Mouse (Mus musculus) liver, adult 2 months (tissue): Measurements from ENCODE around the gene Ypel3. TPM values are rescaled to one million over a fixed set of nuclear protein-coding genes. Genes with fewer than 3 reads are reported as not detected.

Source experiments
- DNase-seq: peaks from one replicate; pipeline ENCODE4 v3.0.0-alpha.2; 2011; ENCODE audit warnings: low read depth, low spot score; ENCODE audit errors: extremely low read depth
- H3K27ac ChIP-seq: fragments of 200-500 bp; replicated peaks from 2 replicates; pipeline ENCODE4 v1.5.1; 2012; ENCODE audit warnings: low read depth, mild to moderate bottlenecking, control low read depth, inconsistent platforms, low read length; ENCODE audit not compliant: insufficient read depth
- H3K27me3 ChIP-seq: fragments of 200-500 bp; 2 replicates; pipeline ENCODE4 v1.6.1; 2012; ENCODE audit warnings: mild to moderate bottlenecking, moderate library complexity, low read length, inconsistent platforms; ENCODE audit not compliant: control insufficient read depth, insufficient read depth
- H3K36me3 ChIP-seq: fragments of 200-500 bp; 2 replicates; pipeline ENCODE4 v1.6.1; 2012; ENCODE audit warnings: low read length, inconsistent platforms; ENCODE audit not compliant: control insufficient read depth, insufficient read depth
- H3K4me1 ChIP-seq: fragments of 200-500 bp; 2 replicates; pipeline ENCODE4 v1.6.1; 2011; ENCODE audit warnings: low read length; ENCODE audit not compliant: control insufficient read depth, insufficient read depth
- H3K4me3 ChIP-seq: fragments of 200-500 bp; 2 replicates; pipeline ENCODE4 v1.5.1; 2011; ENCODE audit warnings: low read depth, mild to moderate bottlenecking, control low read depth, low read length, moderate library complexity; ENCODE audit not compliant: insufficient read depth
- H3K79me2 ChIP-seq: fragments of 200-500 bp; 2 replicates; pipeline ENCODE4 v1.6.1; 2012; ENCODE audit warnings: inconsistent platforms, mild to moderate bottlenecking, low read length, moderate library complexity; ENCODE audit not compliant: control insufficient read depth, insufficient read depth
- H3K9ac ChIP-seq: fragments of 200-500 bp; 2 replicates; pipeline ENCODE4 v1.6.1; 2012; ENCODE audit warnings: low read depth, mild to moderate bottlenecking, control low read depth, inconsistent platforms, low read length
- CTCF ChIP-seq: fragments of 200-500 bp; IDR thresholded peaks from 2 replicates; pipeline ENCODE4 v1.5.1; 2011; ENCODE audit warnings: low read depth, low read length, control low read depth
- POLR2A ChIP-seq: fragments of 200-500 bp; IDR thresholded peaks from 2 replicates; pipeline ENCODE4 v1.6.1; 2011; ENCODE audit warnings: low read length, control low read depth; ENCODE audit not compliant: insufficient read depth; ENCODE audit errors: extremely low read depth
- WGBS: fragments of 180-500 bp; shearing (Covaris S2); methylation state at CpG from one replicate; pipeline ENCODE4 v1.1.7; 2018; 5-methylcytosine and 5-hydroxymethylcytosine counted together
- polyA plus RNA-seq: library from polyadenylated mRNA; depleted of rRNA; stranded (reverse); fragments of >200 nt; gene quantifications from 2 replicates; pipeline ENCODE4 v1.2.3, GENCODE M21; 2012
- total RNA-seq: library from RNA; depleted of rRNA; stranded (reverse); fragments of >200 nt; gene quantifications from 2 replicates; pipeline ENCODE4 v1.2.3, GENCODE M21; 2014

Gene Ypel3
- total and polyA plus RNA-seq, 2 experiments: 26.4 to 144 TPM

GRCm38 (mm10) chr7:126801057-126801422 lies 24.3 kb downstream of the Ypel3 start:
- Histone ChIP-seq H3K4me3 (no peak overlapping the region), H3K4me1 (0 out of 2 replicates have a peak, but pooled peaks cover 3% of the 10 kb centered on the region), H3K79me2 (peaks cover 3% of the 10 kb centered on the region; the same call in 1 of the 2 replicates), H3K36me3 (peaks cover 7% of the 10 kb centered on the region; the same call in 1 of the 2 replicates), H3K27me3 (no peaks in the 10 kb centered on the region), H3K9ac (no peak overlapping the region), H3K27ac (no peak overlapping the region)
- 96% methylated on average over 16 of the region's 16 CpGs for WGBS
- no peak for DNase-seq
- TF ChIP-seq CTCF (no peak), POLR2A (no peak)

- no peak for DNase-seq
- no peak overlapping the region for H3K4me3 ChIP-seq
- no peaks in the 10 kb centered on the region for H3K36me3 ChIP-seq
- WGBS: 91% methylated on average over 11 of the region's 11 CpGs
- no peaks in the 10 kb centered on the region for H3K27me3 ChIP-seq
- TF ChIP-seq POLR2A (no peak), CTCF (no peak)
- H3K4me1 ChIP-seq: 0 out of 2 replicates have a peak, but pooled peaks cover 3% of the 10 kb centered on the region
- no peak overlapping the region for H3K9ac ChIP-seq
- no peak overlapping the region for H3K27ac ChIP-seq
- peaks cover 3% of the 10 kb centered on the region; the same call in 1 of the 2 replicates for H3K79me2 ChIP-seq
Measured at GRCm38 (mm10) chr7:126802134-126802889, 25.6 kb downstream of the Ypel3 start.

- TF ChIP-seq POLR2A: no peak
- TF ChIP-seq CTCF: no peak
- no peak for DNase-seq
- Histone ChIP-seq H3K9ac (no peak overlapping the region), H3K79me2 (peaks cover 3% of the 10 kb centered on the region; the same call in 1 of the 2 replicates), H3K4me3 (no peak overlapping the region), H3K27ac (no peak overlapping the region), H3K4me1 (no peaks in the 10 kb centered on the region), H3K36me3 (no peaks in the 10 kb centered on the region), H3K27me3 (no peaks in the 10 kb centered on the region)
- WGBS: 90% methylated on average over 6 of the region's 6 CpGs
Measured at GRCm38 (mm10) chr7:126803181-126803580, 26.4 kb downstream of the Ypel3 start.

GRCm38 (mm10) chr7:126803751-126804150 lies 27.0 kb downstream of the Ypel3 start:
- Histone ChIP-seq H3K36me3 (no peaks in the 10 kb centered on the region), H3K79me2 (peaks cover 1% of the 10 kb centered on the region; the same call in 1 of the 2 replicates), H3K27ac (no peak overlapping the region), H3K27me3 (no peaks in the 10 kb centered on the region), H3K4me1 (no peaks in the 10 kb centered on the region), H3K4me3 (no peak overlapping the region), H3K9ac (no peak overlapping the region)
- DNase-seq: no peak
- TF ChIP-seq CTCF (no peak), POLR2A (no peak)

- Histone ChIP-seq H3K36me3 (no peaks in the 10 kb centered on the region), H3K79me2 (no peaks in the 10 kb centered on the region), H3K27me3 (no peaks in the 10 kb centered on the region), H3K4me3 (no peak overlapping the region), H3K4me1 (no peaks in the 10 kb centered on the region), H3K9ac (no peak overlapping the region), H3K27ac (no peak overlapping the region)
- 43% methylated on average over 6 of the region's 6 CpGs for WGBS
- TF ChIP-seq CTCF (no peak), POLR2A (no peak)
- DNase-seq: peak; percentile 73
Measured at GRCm38 (mm10) chr7:126806956-126807355, 30.2 kb downstream of the Ypel3 start.

GRCm38 (mm10) chr7:126807405-126807804 lies 30.6 kb downstream of the Ypel3 start:
- Histone ChIP-seq H3K27ac (no peak overlapping the region), H3K79me2 (no peaks in the 10 kb centered on the region), H3K4me1 (no peaks in the 10 kb centered on the region), H3K27me3 (no peaks in the 10 kb centered on the region), H3K36me3 (no peaks in the 10 kb centered on the region), H3K9ac (no peak overlapping the region), H3K4me3 (no peak overlapping the region)
- no peak for DNase-seq
- 80% methylated on average over 4 of the region's 4 CpGs for WGBS
- TF ChIP-seq CTCF (no peak), POLR2A (no peak)
